Mouse (Mus musculus) urinary bladder, postnatal 36 days (tissue): ENCODE measurements around the gene Gpc5.

ENCODE experiments used
- DNase-seq, 2 experiments: peaks; one replicate each; pipeline ENCODE4 v3.0.0; 2022; ENCODE audit warnings: low spot score in 2 of 2, mixed read lengths in 1 of 2

Gpc5 gene

GRCm38 (mm10) chr14:115106326-115106725, 14.3 kb downstream of the Gpc5 start:
- no peak for DNase-seq

GRCm38 (mm10) chr14:115107467-115107866, 15.5 kb downstream of the Gpc5 start:
- no peak for DNase-seq

- DNase-seq, result no peak
These were observed 26.6 kb downstream of the Gpc5 start for GRCm38 (mm10) chr14:115118626-115119025.

DNA sequence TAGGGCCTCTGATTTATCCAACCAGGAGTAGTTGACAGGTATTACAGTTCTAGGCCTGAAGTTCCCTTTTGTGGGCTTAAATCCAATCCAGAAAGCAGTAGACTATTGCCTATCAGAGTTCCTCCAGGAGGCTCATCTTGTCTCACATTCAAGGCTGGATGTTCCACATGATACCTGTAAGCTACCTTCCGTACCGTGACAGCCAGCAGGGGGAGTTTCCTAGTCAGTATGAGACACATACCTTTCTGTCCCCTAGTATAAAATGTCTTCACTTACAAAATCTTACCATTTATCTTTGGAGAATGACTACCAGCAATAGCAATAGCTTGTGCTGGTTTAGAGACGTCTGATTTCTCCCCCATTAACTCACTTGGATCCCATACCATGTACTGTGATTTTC, 56.8 kb downstream of the Gpc5 start:
- no peak for DNase-seq

- no peak for DNase-seq
These were observed 64.6 kb downstream of the Gpc5 start for GRCm38 (mm10) chr14:115156597-115156996.

- no peak for DNase-seq
These were observed 85.4 kb downstream of the Gpc5 start for GRCm38 (mm10) chr14:115177322-115177836.

- no peak for DNase-seq
These were observed 87.9 kb downstream of the Gpc5 start for GRCm38 (mm10) chr14:115179925-115180324.

- DNase-seq, result no peak
These were observed 96.2 kb downstream of the Gpc5 start for GRCm38 (mm10) chr14:115188256-115188655.

- no peak for DNase-seq
These were observed 136.1 kb downstream of the Gpc5 start for GRCm38 (mm10) chr14:115228075-115228474.

DNA sequence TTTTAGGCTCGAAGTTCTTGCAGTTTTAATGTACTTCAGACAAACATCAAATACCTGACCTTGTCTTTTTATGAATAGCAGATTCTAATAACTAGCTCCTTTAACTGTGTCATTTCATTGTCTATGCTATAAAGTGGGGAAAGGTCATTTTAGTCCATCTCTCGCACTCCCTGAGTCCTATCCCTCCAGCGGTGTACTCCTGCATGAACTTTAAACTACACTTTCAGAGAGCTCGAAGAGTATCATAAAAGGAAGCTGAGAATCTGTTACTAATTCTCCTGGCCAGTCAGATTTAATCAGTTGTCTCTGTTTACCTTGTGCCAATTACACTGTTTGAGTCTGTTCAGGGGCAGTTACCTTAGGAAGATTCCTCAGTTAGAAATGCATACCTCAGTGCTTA, 144.4 kb downstream of the Gpc5 start:
- no peak for DNase-seq

DNA sequence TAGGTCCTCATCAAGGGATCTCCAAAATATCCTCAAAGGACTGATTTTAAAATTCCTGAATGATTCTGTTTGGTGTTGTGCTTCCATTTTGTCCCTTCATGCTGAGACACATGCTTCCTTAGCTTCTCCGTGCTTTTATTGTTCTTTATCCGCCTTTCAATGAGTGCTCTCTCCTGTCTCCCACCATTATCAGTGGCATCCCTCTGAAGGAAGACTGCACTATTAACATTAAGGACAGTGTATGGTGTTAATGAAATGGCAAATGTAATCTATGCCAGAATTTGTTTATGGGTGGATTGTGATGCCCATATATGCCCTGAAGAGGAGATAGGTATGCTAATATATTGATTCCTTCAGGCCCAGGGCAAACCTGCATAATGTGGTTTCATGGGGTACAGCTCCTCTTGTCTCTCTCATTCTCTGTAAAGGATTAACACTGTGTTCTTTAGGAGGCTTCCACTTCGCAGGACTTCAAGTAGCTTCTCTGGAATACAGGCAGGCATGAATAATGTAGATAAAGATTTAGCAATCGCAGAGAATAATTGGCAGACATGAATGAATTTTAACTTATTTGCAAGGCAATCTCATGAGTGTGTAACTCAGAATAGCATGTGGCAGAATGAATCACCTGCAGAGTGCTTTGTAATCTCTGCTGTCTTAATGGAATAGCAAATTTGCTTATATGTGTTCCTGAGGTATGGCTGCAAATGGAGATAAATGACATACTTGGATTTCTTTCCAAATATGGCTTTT, 148.8 kb downstream of the Gpc5 start:
- no peak for DNase-seq

- no peak for DNase-seq
These were observed 158.5 kb downstream of the Gpc5 start for GRCm38 (mm10) chr14:115250537-115250936.

GRCm38 (mm10) chr14:115251791-115252190, 159.8 kb downstream of the Gpc5 start:
- no peak for DNase-seq

GRCm38 (mm10) chr14:115253155-115253554, 161.1 kb downstream of the Gpc5 start:
- DNase-seq, result no peak

GRCm38 (mm10) chr14:115253685-115254084, 161.7 kb downstream of the Gpc5 start:
- no peak for DNase-seq

- DNase-seq, result no peak
These were observed 177.8 kb downstream of the Gpc5 start for GRCm38 (mm10) chr14:115269703-115270402.

- DNase-seq, result no peak
These were observed 178.4 kb downstream of the Gpc5 start for GRCm38 (mm10) chr14:115270445-115270844.

- no peak for DNase-seq
These were observed 190.8 kb downstream of the Gpc5 start for GRCm38 (mm10) chr14:115282782-115283181.

GRCm38 (mm10) chr14:115324247-115324646, 232.2 kb downstream of the Gpc5 start:
- no peak for DNase-seq

- no peak for DNase-seq
These were observed 234.4 kb downstream of the Gpc5 start for GRCm38 (mm10) chr14:115326426-115326825.

- DNase-seq, result no peak
These were observed 247.1 kb downstream of the Gpc5 start for GRCm38 (mm10) chr14:115339084-115339483.

DNA sequence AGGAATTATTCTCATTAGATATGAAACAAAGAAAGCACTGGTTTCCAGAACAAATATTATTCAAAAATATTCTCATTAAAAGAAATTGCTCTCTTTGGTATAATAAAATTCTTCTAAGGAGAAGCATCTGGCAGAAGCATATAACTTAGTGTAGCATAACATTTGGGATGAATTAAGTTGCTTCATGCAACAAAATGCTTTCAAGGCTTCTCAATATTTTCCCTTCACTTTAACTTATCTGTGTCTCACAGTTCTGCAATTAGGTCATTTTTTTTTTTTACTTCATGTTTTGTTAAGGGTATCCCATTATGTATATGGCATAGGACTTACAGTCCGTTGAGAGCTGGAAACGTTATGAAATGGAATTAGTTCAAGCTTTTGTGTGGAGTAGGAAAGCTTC, 250.6 kb downstream of the Gpc5 start:
- no peak for DNase-seq

DNA sequence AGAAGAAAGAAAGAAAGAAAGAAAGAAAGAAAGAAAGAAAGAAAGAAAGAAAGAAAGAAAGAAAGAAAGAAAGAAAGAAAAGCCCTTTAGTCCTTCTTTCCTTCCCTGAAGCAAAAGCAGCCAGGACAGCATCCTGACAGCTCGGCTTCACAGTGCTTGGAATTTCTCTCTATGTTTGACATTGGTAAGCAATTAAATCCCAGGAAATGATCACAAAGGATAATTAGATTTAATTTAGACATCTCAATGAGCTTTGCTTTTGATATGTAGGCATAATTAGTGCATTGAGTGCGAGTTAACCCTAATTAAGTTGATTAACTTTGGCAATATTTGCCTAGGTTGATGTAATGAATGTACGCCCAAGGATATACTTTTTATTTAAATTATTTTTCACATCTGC, 257.4 kb downstream of the Gpc5 start:
- DNase-seq, result no peak
